ENCODE assay signal across 10 mouse cellular contexts in genomic region chr11:75869898-75870297, GRCm38 (mm10).
A peak's percentile ranks its signal among the peaks of the same experiment; 100 is the strongest.
DNase-seq lines count a peak whose midpoint lies in the region; ATAC-seq and TF ChIP-seq lines count a peak whose summit lies in the region.
"Had no signal": no experiment of that assay in that cellular context is flagged by ENCODE, and none has a peak within 500 bp of the region (broad histone marks: within the 10 kb centered on the region; RNA-seq: fewer than 3 reads in every experiment).

No protein-coding gene starts in this region.

- peaks cover 50% of the 10 kb centered on the region for H3K4me1 ChIP-seq in forebrain, embryonic 15.5 days
- H3K4me1 ChIP-seq in midbrain, embryonic 16.5 days (ENCODE audit: control insufficient read depth, insufficient read depth, low read length) = peaks cover 17% of the 10 kb centered on the region; the same call in 1 of the 2 replicates

- no peak overlapping the region for H3K9ac ChIP-seq in forebrain, embryonic 15.5 days (replicated peaks)
- H3K9ac ChIP-seq in midbrain, embryonic 16.5 days (ENCODE audit: low read depth, low read length) = 0 out of 2 replicates have a peak overlapping the region, but pooled peaks have one; percentile 15

- intact Hi-C loops in gastrocnemius, adult 2 months (cut with DNase I) = no loop called here

- ATAC-seq in forebrain, embryonic 15.5 days (replicated peaks) = peak; percentile 87
- ATAC-seq in midbrain, embryonic 16.5 days = 0 out of 2 replicates have a peak, but pooled peaks have one; percentile 46

- H3K4me3 ChIP-seq in forebrain, embryonic 15.5 days = no peak overlapping the region
- no peak overlapping the region for H3K4me3 ChIP-seq in midbrain, embryonic 16.5 days (ENCODE audit: low read depth, low read length)
- no peak overlapping the region for H3K4me3 ChIP-seq in gastrocnemius, adult 2 months

- H3K27ac ChIP-seq in forebrain, embryonic 15.5 days (replicated peaks) = peak overlapping the region; percentile 68
- peak overlapping the region; percentile 0; the same call in 1 of the 2 replicates for H3K27ac ChIP-seq in midbrain, embryonic 16.5 days (ENCODE audit: low read length)
- no peak overlapping the region for H3K27ac ChIP-seq in gastrocnemius, adult 2 months
- H3K27ac ChIP-seq: macrophage had no signal

- H3K9me3 ChIP-seq in forebrain, embryonic 15.5 days = no peaks in the 10 kb centered on the region
- H3K9me3 ChIP-seq in midbrain, embryonic 16.5 days (replicated peaks; ENCODE audit: control insufficient read depth, low read length, poor library complexity, severe bottlenecking) = no peaks in the 10 kb centered on the region

- H3K36me3 ChIP-seq in forebrain, embryonic 15.5 days = no peaks in the 10 kb centered on the region
- no peaks in the 10 kb centered on the region for H3K36me3 ChIP-seq in midbrain, embryonic 16.5 days (ENCODE audit: control insufficient read depth, insufficient read depth, low read length)

- 29% methylated on average over 5 of the region's 5 CpGs for WGBS in forebrain, embryonic 15.5 days
- 54% methylated on average over 5 of the region's 5 CpGs for WGBS in midbrain, embryonic 16.5 days

- no peak overlapping the region for H3K4me2 ChIP-seq in forebrain, embryonic 15.5 days (replicated peaks)
- H3K4me2 ChIP-seq in midbrain, embryonic 16.5 days (ENCODE audit: low read length) = no peak overlapping the region

- peak; percentile 86 for DNase-seq in cerebellum, adult 11 months
- DNase-seq in layer of hippocampus, postnatal 10 days (ENCODE audit: low spot score in 2 of 2) = peak; percentile 62 to 70
- no peak for DNase-seq in thymus, postnatal 25 days
- DNase-seq in gastrocnemius, adult 2 months = no peak
- no peak for DNase-seq in adrenal gland, postnatal 36 days
- DNase-seq in embryo, embryonic 10 days (ENCODE audit: low spot score) = no peak
- DNase-seq: kidney, postnatal 10 days had no signal

- TF ChIP-seq CTCF in gastrocnemius, adult 2 months (IDR thresholded peaks at IDR 0.05) = no peak

- no peaks in the 10 kb centered on the region for H3K27me3 ChIP-seq in forebrain, embryonic 15.5 days
- H3K27me3 ChIP-seq in midbrain, embryonic 16.5 days (ENCODE audit: control insufficient read depth, insufficient read depth, low read depth, low read length) = no peaks in the 10 kb centered on the region

Comparison
In these comparisons a context has a peak if more than half of its experiments do, and no peak if none do; other contexts are left out.
1. DNase-seq: peak in cerebellum, adult 11 months (single experiment) and layer of hippocampus, postnatal 10 days (2 of 2); none in thymus, postnatal 25 days (single experiment), gastrocnemius, adult 2 months (single experiment), adrenal gland, postnatal 36 days (0 of 2) and embryo, embryonic 10 days (single experiment).